Mouse (Mus musculus) liver, adult 2 months (tissue): ENCODE measurements at regions not wholly inside any gene's neighbourhood (a gene's known extent, or its start where the extent isn't known, plus 50 kb on each side); places are given as distances from the start of the nearest gene placed in this dataset.
A peak's percentile ranks its signal among the peaks of the same experiment; 100 is the strongest.

Experiments
- DNase-seq: peaks from one replicate; pipeline ENCODE4 v3.0.0-alpha.2; 2011; ENCODE audit warnings: low read depth, low spot score; ENCODE audit errors: extremely low read depth
- H3K27ac ChIP-seq: fragments of 200-500 bp; replicated peaks from 2 replicates; pipeline ENCODE4 v1.5.1; 2012; ENCODE audit warnings: low read depth, mild to moderate bottlenecking, control low read depth, inconsistent platforms, low read length; ENCODE audit not compliant: insufficient read depth
- H3K27me3 ChIP-seq: fragments of 200-500 bp; 2 replicates; pipeline ENCODE4 v1.6.1; 2012; ENCODE audit warnings: mild to moderate bottlenecking, moderate library complexity, low read length, inconsistent platforms; ENCODE audit not compliant: control insufficient read depth, insufficient read depth
- H3K36me3 ChIP-seq: fragments of 200-500 bp; 2 replicates; pipeline ENCODE4 v1.6.1; 2012; ENCODE audit warnings: low read length, inconsistent platforms; ENCODE audit not compliant: control insufficient read depth, insufficient read depth
- H3K4me1 ChIP-seq: fragments of 200-500 bp; 2 replicates; pipeline ENCODE4 v1.6.1; 2011; ENCODE audit warnings: low read length; ENCODE audit not compliant: control insufficient read depth, insufficient read depth
- H3K4me3 ChIP-seq: fragments of 200-500 bp; 2 replicates; pipeline ENCODE4 v1.5.1; 2011; ENCODE audit warnings: low read depth, mild to moderate bottlenecking, control low read depth, low read length, moderate library complexity; ENCODE audit not compliant: insufficient read depth
- H3K79me2 ChIP-seq: fragments of 200-500 bp; 2 replicates; pipeline ENCODE4 v1.6.1; 2012; ENCODE audit warnings: inconsistent platforms, mild to moderate bottlenecking, low read length, moderate library complexity; ENCODE audit not compliant: control insufficient read depth, insufficient read depth
- H3K9ac ChIP-seq: fragments of 200-500 bp; 2 replicates; pipeline ENCODE4 v1.6.1; 2012; ENCODE audit warnings: low read depth, mild to moderate bottlenecking, control low read depth, inconsistent platforms, low read length
- CTCF ChIP-seq: fragments of 200-500 bp; IDR thresholded peaks from 2 replicates; pipeline ENCODE4 v1.5.1; 2011; ENCODE audit warnings: low read depth, low read length, control low read depth
- POLR2A ChIP-seq: fragments of 200-500 bp; IDR thresholded peaks from 2 replicates; pipeline ENCODE4 v1.6.1; 2011; ENCODE audit warnings: low read length, control low read depth; ENCODE audit not compliant: insufficient read depth; ENCODE audit errors: extremely low read depth
- WGBS: fragments of 180-500 bp; shearing (Covaris S2); methylation state at CpG from one replicate; pipeline ENCODE4 v1.1.7; 2018; 5-methylcytosine and 5-hydroxymethylcytosine counted together

GRCm38 (mm10) chr9:43965171-43965570, 78.0 kb upstream of the Thy1 start:
- Histone ChIP-seq H3K27me3 (0 out of 2 replicates have a peak, but pooled peaks cover 2% of the 10 kb centered on the region), H3K4me1 (no peaks in the 10 kb centered on the region), H3K4me3 (no peak overlapping the region), H3K27ac (no peak overlapping the region), H3K9ac (no peak overlapping the region), H3K79me2 (no peaks in the 10 kb centered on the region), H3K36me3 (no peaks in the 10 kb centered on the region)
- TF ChIP-seq POLR2A, result no peak
- TF ChIP-seq CTCF, result no peak
- no peak for DNase-seq
- 49% methylated on average over 4 of the region's 4 CpGs for WGBS

- TF ChIP-seq CTCF, result no peak
- no peak for TF ChIP-seq POLR2A
- WGBS, result 84% methylated on average over 5 of the region's 5 CpGs
- H3K4me1 ChIP-seq, result no peaks in the 10 kb centered on the region
Measured at GRCm38 (mm10) chr9:43965811-43966210, 77.4 kb upstream of the Thy1 start.

GRCm38 (mm10) chr9:43970043-43970795, 73.0 kb upstream of the Thy1 start:
- WGBS, result 69% methylated on average over 9 of the region's 9 CpGs
- Histone ChIP-seq H3K27me3 (no peaks in the 10 kb centered on the region), H3K4me1 (no peaks in the 10 kb centered on the region), H3K9ac (no peak overlapping the region), H3K79me2 (no peaks in the 10 kb centered on the region), H3K4me3 (no peak overlapping the region), H3K27ac (no peak overlapping the region), H3K36me3 (no peaks in the 10 kb centered on the region)
- no peak for DNase-seq
- TF ChIP-seq CTCF (no peak), POLR2A (no peak)

More at GRCm38 (mm10) chr9:43965811-43966210, 77.4 kb upstream of the Thy1 start:
- 0 out of 2 replicates have a peak, but pooled peaks cover 2% of the 10 kb centered on the region for H3K27me3 ChIP-seq
- no peak overlapping the region for H3K9ac ChIP-seq
- H3K27ac ChIP-seq, result no peak overlapping the region
- no peaks in the 10 kb centered on the region for H3K36me3 ChIP-seq
- no peak for DNase-seq
- no peak overlapping the region for H3K4me3 ChIP-seq
- no peaks in the 10 kb centered on the region for H3K79me2 ChIP-seq

DNA sequence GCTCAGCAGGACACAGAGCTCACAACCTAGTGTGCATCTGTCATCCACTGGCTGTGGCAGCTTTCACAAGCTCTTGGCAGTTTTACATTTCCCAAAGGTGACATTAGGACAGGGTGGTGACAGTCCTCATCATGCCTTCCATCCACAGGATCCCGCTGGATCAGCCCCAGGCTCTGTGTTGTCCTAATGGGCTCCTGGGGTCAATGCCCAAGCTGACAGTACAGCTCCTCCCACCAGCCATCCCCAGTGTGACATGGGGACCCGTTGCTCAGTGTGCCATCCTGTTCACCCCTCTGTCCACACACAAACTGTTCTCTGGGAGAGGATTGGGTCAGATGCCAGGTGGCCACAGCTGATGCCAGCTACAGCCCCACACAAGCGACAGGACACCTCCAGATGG, 72.3 kb upstream of the Thy1 start:
- 44% methylated on average over 3 of the region's 3 CpGs for WGBS
- TF ChIP-seq CTCF, result no peak
- no peak for TF ChIP-seq POLR2A
- Histone ChIP-seq H3K27me3 (no peaks in the 10 kb centered on the region), H3K4me3 (no peak overlapping the region), H3K36me3 (no peaks in the 10 kb centered on the region), H3K9ac (no peak overlapping the region), H3K4me1 (no peaks in the 10 kb centered on the region), H3K79me2 (no peaks in the 10 kb centered on the region), H3K27ac (no peak overlapping the region)
- DNase-seq, result no peak

DNA sequence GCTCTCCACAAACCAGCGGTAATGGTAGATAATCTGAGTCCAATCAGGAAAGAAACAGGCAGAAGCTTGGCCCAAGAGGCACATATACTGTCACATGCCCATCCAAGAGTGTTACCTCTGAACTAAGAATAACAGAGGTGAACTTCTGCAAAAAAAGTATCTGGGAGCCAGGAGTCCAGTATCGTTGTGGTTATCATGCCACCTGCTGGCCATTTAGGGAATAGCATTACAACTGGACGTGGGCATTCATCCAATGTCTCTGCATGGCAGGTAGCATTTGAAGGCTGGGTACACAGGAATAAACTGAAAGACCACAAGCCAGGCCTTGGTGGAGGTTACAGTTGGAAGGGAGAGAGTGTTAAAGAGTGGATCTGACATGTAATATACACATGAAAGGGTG, 70.9 kb upstream of the Thy1 start:
- Histone ChIP-seq H3K9ac (no peak overlapping the region), H3K36me3 (no peaks in the 10 kb centered on the region), H3K79me2 (no peaks in the 10 kb centered on the region), H3K4me1 (no peaks in the 10 kb centered on the region), H3K27me3 (no peaks in the 10 kb centered on the region), H3K27ac (no peak overlapping the region), H3K4me3 (no peak overlapping the region)
- peak; percentile 54 for TF ChIP-seq CTCF
- no peak for TF ChIP-seq POLR2A
- DNase-seq, result peak; percentile 51
- WGBS, result 6% methylated on average over 3 of the region's 3 CpGs

DNA sequence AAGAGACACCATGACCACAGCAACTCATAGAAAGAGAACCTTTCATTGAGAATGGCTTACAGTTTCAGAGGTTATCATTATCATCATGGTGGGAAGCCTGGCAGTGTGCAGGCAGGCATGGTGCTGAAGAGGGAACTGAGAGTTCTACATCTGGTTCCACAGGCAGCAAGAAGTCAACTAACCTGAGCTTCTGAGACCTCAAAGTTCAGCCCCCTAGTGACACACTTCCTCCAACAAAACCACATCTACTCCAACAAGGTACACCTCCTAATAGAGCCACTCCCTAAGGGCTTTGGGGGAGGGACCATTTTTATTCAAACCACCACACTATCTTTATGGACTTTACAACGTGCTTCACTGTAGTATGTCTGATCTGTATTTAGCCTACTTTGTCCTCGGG, 67.8 kb upstream of the Thy1 start:
- 71% methylated on average over 2 of the region's 2 CpGs for WGBS

More for the DNA sequence above, 67.8 kb upstream of the Thy1 start:
- Histone ChIP-seq H3K4me3 (no peak overlapping the region), H3K4me1 (no peaks in the 10 kb centered on the region), H3K36me3 (no peaks in the 10 kb centered on the region), H3K27ac (no peak overlapping the region), H3K27me3 (no peaks in the 10 kb centered on the region), H3K9ac (no peak overlapping the region), H3K79me2 (no peaks in the 10 kb centered on the region)
- TF ChIP-seq CTCF, result no peak
- TF ChIP-seq POLR2A, result no peak
- no peak for DNase-seq
